Mouse (Mus musculus) spleen, adult 12 weeks (tissue): ENCODE results near the gene Mtrr.
"Not testable (repeated sequence)": the region's sequence is repeated elsewhere in the genome, so short reads cannot be mapped to it uniquely, and the experiment has no call there.

ENCODE experiments used
- DNase-seq: peaks from one replicate; pipeline ENCODE4 v3.0.0; 2022; ENCODE audit warnings: low spot score

Mtrr gene

GRCm38 (mm10) chr13:68568548-68568947, 13.4 kb downstream of the Mtrr start:
- no peak for DNase-seq

DNA sequence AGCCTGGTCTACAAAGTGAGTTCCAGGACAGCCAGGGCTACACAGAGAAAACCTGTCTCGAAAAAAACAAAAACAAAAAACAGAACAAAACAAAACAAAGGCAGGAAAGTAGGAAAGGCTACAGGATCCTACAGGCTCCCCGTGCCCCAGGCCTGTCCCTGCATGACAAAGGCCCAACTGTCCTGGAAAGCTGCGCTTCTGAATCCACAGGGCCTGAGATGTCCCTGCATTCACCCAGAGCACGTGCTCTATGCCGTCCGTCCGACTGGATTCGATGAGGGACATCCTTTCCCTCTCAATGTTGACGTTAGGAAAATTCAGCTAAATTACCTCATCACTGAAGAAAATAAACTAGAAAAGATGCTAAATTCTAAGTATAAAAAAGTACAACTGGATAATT, 13.8 kb downstream of the Mtrr start:
- DNase-seq = no peak

- not testable (repeated sequence) for DNase-seq
These were observed 28.6 kb downstream of the Mtrr start for GRCm38 (mm10) chr13:68553391-68553790.
